Mouse (Mus musculus): Measurements from ENCODE around the gene Gm21746. TPM values are rescaled to one million over a fixed set of nuclear protein-coding genes. Genes with fewer than 3 reads are reported as not detected.
"Not testable (repeated sequence)": the region's sequence is repeated elsewhere in the genome, so short reads cannot be mapped to it uniquely, and the experiment has no call there.

The Gm21746 gene
- not detected in 2 replicates for polyA plus RNA-seq (2012; rRNA removed)

DNA sequence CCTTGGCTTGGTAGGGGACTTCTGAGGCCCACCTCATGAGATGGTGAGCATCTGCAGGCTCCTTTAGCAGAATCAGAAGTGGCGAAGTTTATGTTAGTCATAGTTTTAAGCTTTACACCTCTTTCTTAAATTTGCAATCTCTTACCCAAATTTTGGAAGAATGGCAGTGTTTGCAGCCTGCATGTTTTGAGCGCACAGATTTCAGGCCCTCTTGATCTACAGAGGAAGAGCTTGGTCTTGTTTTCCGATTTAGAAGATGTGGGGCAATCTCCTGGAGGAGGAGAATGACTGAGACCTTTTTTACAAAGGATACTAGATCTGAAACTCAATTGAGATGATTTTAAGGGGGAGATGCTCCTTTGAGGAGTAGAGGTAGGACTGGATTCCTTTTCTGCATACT, at the start of gene Gm21746:
TSS of gene Gm21746 (minus strand) at position 101 of the 400 bp plus-strand sequence.
- not testable (repeated sequence) for DNase-seq; H3K27me3 ChIP-seq (ENCODE audit: control insufficient read depth, insufficient read depth, low read length)
- 56% methylated on average over 2 of the region's 3 CpGs for WGBS

DNA sequence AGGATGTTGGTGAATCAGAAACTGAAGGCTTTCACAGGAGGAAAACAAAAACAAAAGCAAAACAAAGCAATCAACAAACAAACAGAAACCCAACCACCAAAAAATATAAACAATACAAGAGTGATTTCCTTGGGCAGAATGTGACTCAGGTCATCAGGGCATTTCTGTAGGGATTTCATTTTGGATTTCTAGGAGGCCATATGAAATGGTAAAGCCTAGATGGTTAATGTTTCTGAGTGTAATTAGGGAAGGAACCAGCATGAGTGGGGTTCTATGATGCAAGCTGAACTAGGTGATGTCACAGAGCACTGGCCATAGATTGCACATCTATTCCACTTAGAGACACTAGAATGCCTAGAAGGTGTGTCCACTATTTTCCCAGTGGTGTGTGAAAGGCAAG, 29.0 kb upstream of the Gm21746 start, which contains the start of gene Gm20873:
TSS of gene Gm20873 (plus strand) at position 301 of the 400 bp plus-strand sequence.
- not testable (repeated sequence) for H3K27ac ChIP-seq (ENCODE audit: insufficient read depth, low read length); DNase-seq; H3K27me3 ChIP-seq (ENCODE audit: control insufficient read depth, insufficient read depth, low read length); H3K4me1 ChIP-seq (ENCODE audit: control insufficient read depth, insufficient read depth, low read length); H3K4me3 ChIP-seq (replicated peaks; ENCODE audit: insufficient read depth, low read depth, low read length)

More for the DNA sequence above, at the start of gene Gm21746:
- not testable (repeated sequence) for H3K27ac ChIP-seq (ENCODE audit: insufficient read depth, low read length); H3K4me3 ChIP-seq (replicated peaks; ENCODE audit: insufficient read depth, low read depth, low read length); H3K4me1 ChIP-seq (ENCODE audit: control insufficient read depth, insufficient read depth, low read length)

Other genes starting within 250 kb of the Gm21746 start
- not detected in 2 replicates for gene Gm20873, start 29.1 kb upstream of the Gm21746 start, polyA plus RNA-seq (2012; rRNA removed)